Mouse (Mus musculus) liver, embryonic 14.5 days (tissue): ENCODE results near the gene Gnb2. TPM values are rescaled to one million over a fixed set of nuclear protein-coding genes. Genes with fewer than 3 reads are reported as not detected.

ENCODE experiments used
- ATAC-seq: fragments of 200-750 bp; cut with Nextera tagmentation; 2 replicates; pipeline ENCODE4 v1.8.0; 2017; ENCODE audit warnings: moderate number of reproducible peaks, mild to moderate bottlenecking, moderate library complexity; ENCODE audit not compliant: insufficient read depth
- DNase-seq, 3 experiments: peaks; one replicate each; pipeline ENCODE4 v3.0.0-alpha.2; 2012 to 2013; ENCODE audit warnings: low read depth in 3 of 3, low spot score in 3 of 3
- H3K27ac ChIP-seq: fragments of 300-500 bp; sonication (generic); 2 replicates; pipeline ENCODE4 v1.5.1; 2014; ENCODE audit warnings: moderate library complexity, mild to moderate bottlenecking, control low read depth, inconsistent platforms
- H3K27me3 ChIP-seq: fragments of 300-500 bp; sonication (generic); 2 replicates; pipeline ENCODE4 v1.6.1; 2014; ENCODE audit warnings: mild to moderate bottlenecking, low read length, moderate library complexity; ENCODE audit not compliant: control insufficient read depth, insufficient read depth
- H3K36me3 ChIP-seq: fragments of 300-500 bp; sonication (generic); replicated peaks from 2 replicates; pipeline ENCODE4 v1.6.1; 2014; ENCODE audit warnings: low read depth; ENCODE audit not compliant: control insufficient read depth, insufficient read depth
- H3K4me1 ChIP-seq, 2 experiments: fragments of 200-500 bp in 1 of 2; fragments of 300-500 bp in 1 of 2; sonication (generic) in 1 of 2; replicated peaks; 2 replicates each; pipeline ENCODE4 v1.6.1; 2012 to 2014; ENCODE audit warnings: antibody characterized with exemption in 1 of 2, inconsistent platforms in 1 of 2, low read length in 1 of 2; ENCODE audit not compliant: control insufficient read depth in 2 of 2, insufficient read depth in 2 of 2
- H3K4me2 ChIP-seq: fragments of 300-500 bp; sonication (generic); 2 replicates; pipeline ENCODE4 v1.6.1; 2014; ENCODE audit warnings: low read depth, mild to moderate bottlenecking, control low read depth, moderate library complexity
- H3K4me3 ChIP-seq, 2 experiments: fragments of 200-500 bp in 1 of 2; fragments of 300-500 bp in 1 of 2; sonication (generic) in 1 of 2; 2 replicates each; pipeline ENCODE4 v1.5.1; 2012 to 2014; ENCODE audit warnings: low read depth in 2 of 2, low read length in 2 of 2, mild to moderate bottlenecking in 2 of 2, control low read depth in 1 of 2, inconsistent platforms in 1 of 2, moderate library complexity in 1 of 2; ENCODE audit not compliant: insufficient read depth in 1 of 2
- H3K9ac ChIP-seq: fragments of 300-500 bp; sonication (generic); replicated peaks from 2 replicates; pipeline ENCODE4 v1.6.1; 2014; ENCODE audit warnings: mild to moderate bottlenecking, control low read depth, moderate library complexity
- H3K9me3 ChIP-seq: fragments of 300-500 bp; sonication (generic); 2 replicates; pipeline ENCODE4 v1.6.1; 2016; ENCODE audit warnings: low read length, mixed read lengths; ENCODE audit not compliant: control insufficient read depth
- CTCF ChIP-seq: IDR thresholded peaks from 2 replicates; pipeline ENCODE4 v1.5.1; 2016; ENCODE audit warnings: antibody characterized with exemption, low read depth, control low read depth
- EP300 ChIP-seq: IDR thresholded peaks from 2 replicates; pipeline ENCODE4 v1.6.1; 2016; ENCODE audit warnings: antibody characterized with exemption, low read depth
- WGBS: fragments of 180-500 bp; shearing (Covaris S2); extraction: QIAGEN DNeasy Blood & Tissue Kit; methylation state at CpG from one replicate; pipeline ENCODE4 v1.1.7; 2014; ENCODE audit not compliant: insufficient replicate concordance; 5-methylcytosine and 5-hydroxymethylcytosine counted together
- polyA plus RNA-seq, 2 experiments: library from polyadenylated mRNA; depleted of rRNA in 1 of 2; stranded (reverse) in 1 of 2; unstranded in 1 of 2; fragments of >200 nt; fragmentation: Nextera tagmentation in 1 of 2; extraction: Ambion mirVana in 1 of 2; gene quantifications; 2 replicates each; pipeline versions ENCODE4 v1.2.1 to v1.2.3; 2012 to 2014

Gnb2 gene
- polyA plus RNA-seq, 2 experiments = 151 to 211 TPM

DNA sequence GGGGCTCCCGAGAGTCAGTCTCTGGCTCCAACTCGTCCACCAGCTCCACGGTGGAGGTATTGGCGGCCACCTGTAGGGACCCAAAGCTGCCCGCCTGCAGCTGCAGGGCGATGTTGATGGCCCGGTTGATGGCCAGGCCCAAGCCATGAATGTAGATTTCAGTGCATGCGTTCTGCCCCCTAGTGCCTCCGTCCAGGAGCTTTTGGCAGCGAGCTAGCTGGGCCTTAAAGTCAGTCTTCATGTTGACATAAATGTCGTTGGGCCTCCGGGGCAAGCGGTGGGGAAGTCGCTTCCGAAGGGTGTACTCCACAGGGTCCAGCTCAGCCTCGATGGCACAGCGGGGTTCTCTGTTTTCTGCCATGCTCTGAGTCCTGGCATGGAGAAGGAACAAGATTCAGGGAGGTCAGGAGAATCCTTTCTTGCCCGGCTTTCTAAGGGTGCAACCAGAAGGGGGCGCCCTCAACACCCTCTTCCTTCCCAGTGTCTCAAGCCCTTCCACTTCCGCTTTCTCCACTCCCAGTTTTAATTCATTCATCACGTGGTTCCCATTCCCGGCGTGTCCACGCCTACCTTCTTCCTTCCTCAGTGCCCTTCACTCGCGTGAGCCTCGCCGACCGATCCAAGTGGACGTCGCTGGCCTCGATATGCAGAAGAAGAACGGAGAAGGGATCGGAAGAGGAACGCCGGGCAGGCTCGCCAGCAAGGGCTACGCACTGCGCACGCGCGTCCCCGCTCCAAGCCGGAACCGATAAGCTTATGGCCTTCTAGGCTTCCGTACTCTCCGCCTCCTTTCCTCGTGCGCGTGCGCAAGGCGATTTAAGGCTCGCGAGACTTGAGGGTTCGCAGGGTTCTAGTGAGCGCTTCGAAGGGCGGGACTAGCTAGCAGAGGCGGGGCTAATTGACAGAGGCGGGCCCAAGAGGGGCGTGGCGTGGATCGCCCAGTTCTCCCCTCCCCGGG lies 31.3 kb downstream of the Gnb2 start, which contains the start of gene Pop7:
Gene Pop7, minus strand, starts transcription at position 810 of the 958 bp plus-strand sequence.
- Histone ChIP-seq H3K4me2 (peak within 1 kb of the TSS; percentile 72), H3K9me3 (no peaks in the 10 kb centered on the region), H3K27ac (peak within 1 kb of the TSS; percentile 75), H3K4me1 (peaks cover 16 to 17% of the 10 kb centered on the region in 2 experiments), H3K4me3 (peak within 1 kb of the TSS; percentile 63 to 70), H3K27me3 (no peaks in the 10 kb centered on the region), H3K36me3 (no peaks in the 10 kb centered on the region), H3K9ac (peak within 1 kb of the TSS; percentile 78)
- DNase-seq = peak; percentile 98 to 100 (median 99)
- ATAC-seq = peak; percentile 91
- TF ChIP-seq CTCF = peak; percentile 94
- peak; percentile 68 for TF ChIP-seq EP300
- WGBS = under 1% methylated on average over 64 of the region's 64 CpGs

DNA sequence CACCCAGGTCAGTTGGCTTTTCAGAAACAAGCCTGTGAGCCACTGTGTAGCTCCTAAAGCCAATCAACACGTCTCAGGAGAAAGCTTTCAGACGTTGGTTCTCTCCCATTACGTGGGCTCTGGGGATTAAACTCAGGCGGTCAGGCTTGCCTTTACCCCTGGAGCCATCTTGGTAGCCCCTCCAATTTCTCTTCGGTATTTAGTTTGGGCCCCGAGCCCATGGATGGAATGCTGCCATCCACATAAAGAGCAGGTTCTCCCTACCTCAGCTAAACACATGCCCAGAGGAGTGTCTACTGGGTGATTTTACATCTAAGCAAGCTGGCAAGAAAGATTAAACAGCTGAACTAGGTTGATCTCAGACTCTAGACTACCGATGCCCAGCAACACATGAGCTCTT lies 33.1 kb downstream of the Gnb2 start:
- H3K36me3 ChIP-seq = no peaks in the 10 kb centered on the region
- no peak overlapping the region for H3K9ac ChIP-seq
- WGBS = 83% methylated on average over 7 of the region's 7 CpGs
- no peak overlapping the region for H3K4me3 ChIP-seq
- TF ChIP-seq EP300 (no peak), CTCF (no peak)
- peaks cover 16 to 17% of the 10 kb centered on the region in 2 experiments for H3K4me1 ChIP-seq
- H3K4me2 ChIP-seq = no peak overlapping the region
- ATAC-seq = no peak
- no peak overlapping the region for H3K27ac ChIP-seq
- H3K9me3 ChIP-seq = no peaks in the 10 kb centered on the region
- no peaks in the 10 kb centered on the region for H3K27me3 ChIP-seq
- DNase-seq = no peak

DNA sequence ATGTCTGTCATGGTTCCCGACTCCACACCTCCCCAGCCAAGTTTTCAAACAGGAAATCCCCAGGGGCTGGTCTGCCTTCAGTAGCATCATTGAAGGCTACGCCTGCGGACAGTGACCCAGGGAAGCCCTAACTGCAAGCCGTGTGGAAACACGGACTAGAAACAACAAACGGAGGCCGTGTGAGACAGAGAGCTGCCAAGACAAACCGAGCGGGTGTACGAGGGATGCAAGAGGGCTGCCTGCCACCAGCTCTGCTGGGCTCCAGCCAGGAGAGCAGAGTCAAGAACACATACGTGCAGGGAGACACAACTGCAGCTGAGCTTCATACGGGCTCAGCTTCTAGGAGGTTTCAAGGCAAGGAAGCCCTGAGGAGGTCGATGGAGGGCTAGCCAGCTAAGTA lies 39.5 kb downstream of the Gnb2 start:
- Histone ChIP-seq H3K4me3 (no peak overlapping the region), H3K9ac (no peak overlapping the region), H3K36me3 (no peaks in the 10 kb centered on the region), H3K27ac (no peak overlapping the region), H3K4me1 (no peaks in the 10 kb centered on the region), H3K4me2 (no peak overlapping the region), H3K27me3 (no peaks in the 10 kb centered on the region), H3K9me3 (no peaks in the 10 kb centered on the region)
- DNase-seq (no peak), ATAC-seq (no peak)
- no peak for TF ChIP-seq EP300
- TF ChIP-seq CTCF = no peak
- WGBS = 75% methylated on average over 13 of the region's 13 CpGs

DNA sequence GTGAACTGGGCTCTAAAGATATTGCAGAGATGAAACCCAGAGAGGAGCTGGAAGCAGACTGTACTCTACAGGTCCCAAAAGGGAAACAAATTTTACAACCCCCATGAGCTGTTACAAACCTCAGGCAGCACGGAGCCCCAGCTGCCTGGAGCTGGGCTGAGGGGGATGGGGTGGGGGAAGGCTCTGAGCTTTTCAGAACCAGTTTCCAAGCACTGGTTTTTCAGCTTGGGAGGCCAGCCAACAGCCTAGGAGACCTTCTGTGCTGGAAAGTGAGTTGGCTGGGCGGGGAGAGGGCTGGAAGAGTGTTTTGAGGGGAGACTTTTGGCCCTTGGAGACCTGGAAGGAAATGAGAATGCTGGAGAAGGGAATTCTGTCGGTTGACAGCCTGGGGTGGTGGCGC lies 41.8 kb downstream of the Gnb2 start:
- no peaks in the 10 kb centered on the region; the same call in 1 of the 2 replicates for H3K27me3 ChIP-seq
- H3K4me2 ChIP-seq = no peak overlapping the region
- no peaks in the 10 kb centered on the region for H3K9me3 ChIP-seq
- H3K36me3 ChIP-seq = no peaks in the 10 kb centered on the region
- ATAC-seq = no peak
- 38% methylated on average over 4 of the region's 4 CpGs for WGBS
- H3K27ac ChIP-seq = no peak overlapping the region
- no peak overlapping the region for H3K9ac ChIP-seq
- DNase-seq = no peak
- TF ChIP-seq CTCF (no peak), EP300 (no peak)
- H3K4me3 ChIP-seq = no peak overlapping the region
- H3K4me1 ChIP-seq = no peaks in the 10 kb centered on the region

DNA sequence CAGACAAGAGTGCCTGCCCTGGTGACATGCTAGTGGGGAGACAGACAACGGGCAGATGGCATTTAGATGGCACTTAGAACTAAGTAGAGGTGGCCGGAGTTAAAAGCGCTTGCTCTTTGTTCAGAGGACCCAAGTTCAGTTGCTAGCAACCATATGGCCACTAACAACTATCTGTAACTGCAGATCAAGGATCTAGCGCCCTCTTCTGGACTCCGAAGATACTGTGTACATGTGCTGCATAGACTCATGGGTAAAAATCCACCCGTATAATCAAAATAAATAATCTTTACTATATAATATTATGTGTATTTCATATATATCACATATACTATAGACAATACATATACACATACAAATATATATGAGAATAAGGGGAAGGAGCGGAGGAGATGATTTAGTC lies 45.7 kb downstream of the Gnb2 start:
- no peak overlapping the region for H3K9ac ChIP-seq
- no peak for TF ChIP-seq EP300
- TF ChIP-seq CTCF = peak; percentile 28; the same call in 1 of the 2 replicates
- DNase-seq (no peak), ATAC-seq (no peak)
- 72% methylated on average over 7 of the region's 7 CpGs for WGBS
- no peaks in the 10 kb centered on the region for H3K4me1 ChIP-seq
- H3K4me2 ChIP-seq = no peak overlapping the region
- no peaks in the 10 kb centered on the region for H3K36me3 ChIP-seq
- H3K27me3 ChIP-seq = peaks cover 12% of the 10 kb centered on the region
- H3K27ac ChIP-seq = no peak overlapping the region
- H3K9me3 ChIP-seq = no peaks in the 10 kb centered on the region
- H3K4me3 ChIP-seq = no peak overlapping the region
